Mouse (Mus musculus) left cerebral cortex, adult 11 months (tissue): ENCODE measurements around the gene Rnf24.

Experiments
- DNase-seq: peaks from one replicate; pipeline ENCODE4 v3.0.0; 2022; ENCODE audit warnings: low spot score

Rnf24 gene

DNA sequence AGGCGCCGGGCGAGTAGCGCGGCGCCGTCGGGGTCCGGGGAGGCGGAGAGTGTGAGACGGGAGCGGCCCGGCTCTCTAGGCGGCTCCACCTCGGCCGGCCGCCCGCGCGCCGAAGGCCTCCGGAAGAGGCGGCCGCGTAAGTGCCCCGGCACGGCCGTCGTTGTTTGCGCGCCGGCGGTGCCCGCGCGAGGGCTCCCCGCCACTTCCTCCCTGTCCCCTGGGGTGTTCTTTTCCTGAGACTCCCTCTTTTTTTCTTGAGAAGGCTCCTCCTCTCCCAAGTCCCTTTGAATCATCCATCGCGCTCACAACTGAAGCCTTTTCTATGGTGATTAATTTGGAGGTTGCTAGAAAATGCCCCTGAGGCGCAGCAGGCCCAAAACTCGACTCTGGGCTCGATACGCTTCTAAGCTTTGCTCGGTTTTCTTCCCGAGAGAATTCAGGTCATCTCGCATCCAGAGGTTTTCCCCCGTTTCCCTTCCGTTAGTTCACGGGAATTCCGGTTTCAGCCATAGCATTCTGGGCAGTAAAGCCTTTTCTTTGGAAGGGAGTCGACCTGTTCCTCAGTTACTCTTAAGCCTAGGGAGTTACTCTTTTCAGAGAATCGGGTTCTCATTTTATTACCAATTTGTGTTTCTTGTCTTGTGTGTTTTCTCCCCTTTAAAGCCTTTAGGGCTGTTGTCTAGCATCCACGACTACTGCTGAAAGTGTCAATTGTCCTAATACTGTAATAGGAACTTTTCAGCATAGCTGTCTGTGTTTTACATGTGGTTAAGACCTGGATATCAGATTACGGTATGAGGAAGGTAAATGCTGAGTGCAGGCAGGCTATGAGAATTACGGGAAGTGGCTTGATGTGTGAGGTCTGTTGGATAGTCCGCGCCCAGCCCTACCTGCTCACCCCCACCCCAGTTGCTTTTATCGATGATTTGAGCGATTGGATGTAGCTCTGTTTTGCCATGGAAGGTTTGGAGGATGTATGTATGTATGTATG lies 89.7 kb downstream of the Rnf24 start:
- DNase-seq = no peak

DNA sequence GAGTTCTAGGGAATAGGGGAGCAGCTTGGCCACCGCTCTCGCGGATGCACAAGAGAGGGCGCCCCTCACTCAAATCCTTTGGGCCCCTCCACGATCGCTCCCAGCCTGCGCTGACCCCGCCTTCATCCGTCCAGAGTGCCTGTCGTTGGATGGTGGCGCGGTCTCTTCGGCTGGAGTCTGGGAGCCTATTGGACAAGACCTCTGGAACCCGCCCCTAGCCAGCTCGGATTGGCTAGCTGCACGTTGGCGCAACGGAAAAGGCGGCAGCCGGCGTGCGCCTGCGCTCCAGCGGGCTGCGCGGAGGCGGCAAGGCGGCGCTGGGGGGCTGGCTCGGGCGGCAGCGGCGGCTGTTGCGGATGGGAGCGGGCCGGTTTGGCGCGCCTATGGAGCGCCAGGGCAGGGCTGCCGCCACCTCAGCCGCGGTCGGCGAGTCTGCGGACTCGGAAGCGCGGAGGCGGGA lies 90.4 kb downstream of the Rnf24 start, which contains the start of gene Pank2:
Pank2 (plus strand) TSS at position 283 of the 460 bp plus-strand sequence.
- DNase-seq = peak; percentile 97

DNA sequence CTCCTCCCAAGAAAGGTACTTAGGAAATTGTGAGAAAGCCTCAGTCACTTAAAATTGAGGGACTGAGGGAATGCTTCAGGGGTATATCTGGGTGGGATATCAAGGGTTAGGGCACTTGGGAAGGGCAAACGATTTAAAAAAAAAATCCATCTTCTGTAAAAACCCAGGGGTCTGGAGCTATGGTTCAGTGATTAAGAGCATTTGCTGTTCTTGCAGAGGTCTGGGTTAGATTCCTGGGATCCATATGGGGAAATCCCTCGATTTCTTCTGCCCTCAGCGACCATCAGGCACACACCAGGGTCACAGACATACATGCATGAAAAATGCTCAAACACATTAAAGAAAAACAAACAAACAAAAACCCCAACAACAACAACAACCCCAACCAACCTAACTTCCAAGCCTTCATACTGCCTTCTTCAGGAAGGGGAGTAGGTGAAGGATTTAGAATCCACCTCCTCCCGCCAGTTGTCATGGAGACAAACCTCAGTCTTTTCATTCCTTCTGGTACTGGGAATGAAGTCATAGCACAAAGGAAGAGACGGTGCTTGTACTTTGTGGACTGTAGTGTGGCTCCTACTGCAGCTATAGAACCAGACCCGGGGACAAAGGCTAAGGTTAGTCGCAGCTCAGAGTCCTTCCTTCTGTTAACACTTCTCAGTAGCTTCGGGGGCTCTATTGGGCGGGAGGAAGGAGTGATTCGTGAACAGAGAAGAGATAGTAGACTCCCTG lies 91.0 kb downstream of the Rnf24 start:
- no peak for DNase-seq

DNA sequence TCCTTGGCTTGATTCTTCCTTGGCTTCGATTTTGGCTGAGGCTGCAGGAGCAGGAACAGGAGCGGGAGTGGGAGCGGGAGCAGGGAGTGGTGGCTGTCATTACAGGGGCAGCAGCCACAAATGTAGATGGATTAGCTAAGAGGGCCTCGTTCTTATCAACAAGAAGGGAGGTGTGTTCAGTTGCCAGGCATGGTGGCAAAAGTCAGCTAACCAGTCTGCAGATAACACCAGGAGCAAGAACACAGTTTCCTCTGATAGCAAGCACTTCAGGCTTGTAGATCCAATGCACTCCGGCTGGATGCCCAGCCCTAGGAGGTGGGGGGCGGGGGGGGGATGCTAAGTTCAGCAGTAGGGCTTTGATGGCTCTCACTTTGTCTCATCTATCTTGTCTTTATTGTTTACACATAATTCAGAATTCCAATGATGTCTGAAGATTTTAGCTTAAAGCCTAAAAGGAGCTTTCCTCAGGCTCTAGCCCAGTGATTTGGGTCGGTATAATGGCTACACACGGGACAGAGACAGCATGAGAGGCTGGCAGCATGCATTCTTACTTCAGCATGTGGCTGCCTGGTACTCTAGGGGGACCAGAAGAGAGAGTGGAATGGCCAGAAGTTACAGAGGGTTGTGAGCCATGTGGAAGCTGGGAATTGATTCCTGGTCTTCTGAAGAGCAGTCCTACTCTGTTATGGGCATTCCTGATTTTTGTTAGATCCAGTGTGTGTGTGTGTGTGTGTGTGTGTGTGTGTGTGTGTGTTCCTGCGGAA lies 92.0 kb downstream of the Rnf24 start:
- DNase-seq = no peak

DNA sequence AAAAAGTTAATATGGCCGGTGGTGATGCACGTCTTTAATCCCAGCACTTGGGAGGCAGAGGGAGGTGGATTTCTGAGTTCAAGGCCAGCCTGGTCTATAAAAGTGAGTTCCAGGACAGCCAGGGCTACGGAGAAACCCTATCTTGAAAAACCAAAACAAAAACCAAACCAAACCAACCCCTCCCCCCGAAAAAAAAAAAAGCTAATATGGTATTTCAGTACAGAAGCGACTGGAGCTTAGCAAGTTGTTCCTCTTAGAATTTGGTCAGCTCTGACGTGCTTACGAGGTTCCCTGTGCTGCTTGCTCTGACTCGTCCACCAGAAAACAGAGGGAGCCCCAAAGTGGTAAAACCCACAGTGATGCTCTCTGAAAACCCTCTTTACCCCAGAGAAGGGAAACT lies 94.0 kb downstream of the Rnf24 start:
- DNase-seq = no peak

DNA sequence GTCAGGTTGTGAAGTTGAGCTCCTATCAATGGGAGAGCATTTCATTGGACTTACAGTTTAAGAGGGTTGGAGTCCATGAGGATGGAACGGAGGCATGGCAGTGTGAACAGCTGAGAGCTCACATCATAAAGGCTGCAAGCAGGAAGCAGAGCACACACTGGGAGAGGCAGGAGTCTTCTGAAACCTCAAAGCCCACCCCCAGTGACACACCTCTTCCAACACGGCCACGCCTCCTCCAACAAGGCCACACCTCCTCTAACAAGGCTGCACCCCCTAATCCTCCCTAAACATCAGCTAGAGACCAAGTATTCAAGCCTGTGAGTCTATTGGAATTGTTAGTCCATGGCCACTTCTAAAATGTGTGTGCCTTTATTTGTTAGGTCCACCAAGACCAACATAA lies 97.0 kb downstream of the Rnf24 start:
- DNase-seq = no peak

DNA sequence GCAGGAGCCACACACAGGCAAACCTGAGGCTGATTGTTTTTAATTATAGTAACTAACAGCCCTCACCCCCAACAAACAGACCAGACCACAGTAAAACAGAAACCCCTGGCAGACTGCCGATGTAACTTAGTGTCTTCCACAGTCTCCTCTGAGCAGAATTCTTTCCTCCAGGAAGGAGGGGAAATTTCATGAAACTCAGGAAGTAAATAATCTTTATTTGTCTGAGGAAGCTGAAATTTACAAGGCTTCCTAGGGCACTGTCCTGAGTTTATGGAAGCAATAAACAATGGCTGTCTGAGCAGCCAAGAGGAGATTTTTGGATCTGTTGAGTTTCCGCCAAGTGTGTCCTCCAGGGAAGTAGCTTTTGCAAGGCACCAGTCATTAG lies 98.4 kb downstream of the Rnf24 start:
- DNase-seq = no peak

DNA sequence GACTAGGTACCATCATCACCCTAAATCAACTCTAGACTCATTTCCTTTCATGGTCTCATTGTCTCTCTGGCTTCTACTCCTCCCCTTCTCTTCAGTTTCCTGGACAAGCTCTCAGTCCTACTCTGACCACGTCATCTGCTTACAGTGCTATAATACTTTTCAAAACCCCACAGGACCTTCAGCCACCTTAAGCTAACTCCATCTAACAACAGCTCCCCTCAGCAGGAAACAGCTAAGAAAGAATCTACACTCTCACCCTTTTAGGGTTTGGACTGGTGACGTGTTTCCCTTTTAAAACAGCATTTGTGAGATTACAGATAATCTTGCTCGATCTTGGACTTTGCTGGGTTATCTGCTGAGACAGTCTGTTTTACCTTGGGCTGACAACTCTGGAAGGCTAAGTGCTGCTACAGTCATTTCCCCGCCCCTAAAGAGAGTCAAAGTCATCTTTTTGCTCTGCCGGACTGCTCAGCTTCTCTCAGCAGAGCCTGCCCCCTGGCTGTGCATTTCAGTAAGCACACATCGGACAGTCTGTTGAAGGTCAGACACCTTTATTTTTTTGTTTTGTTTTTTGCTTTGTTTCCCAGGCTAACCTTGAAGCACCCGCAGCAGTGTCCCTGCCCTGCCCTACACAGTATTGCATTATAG lies 98.9 kb downstream of the Rnf24 start:
- DNase-seq = peak; percentile 19
